Mouse (Mus musculus): ENCODE measurements around the gene Hoxa6. TPM values are rescaled to one million over a fixed set of nuclear protein-coding genes. Genes with fewer than 3 reads are reported as not detected.

Hoxa6 gene
- total RNA-seq, 2 experiments from 2014 or later, result not detected

DNA sequence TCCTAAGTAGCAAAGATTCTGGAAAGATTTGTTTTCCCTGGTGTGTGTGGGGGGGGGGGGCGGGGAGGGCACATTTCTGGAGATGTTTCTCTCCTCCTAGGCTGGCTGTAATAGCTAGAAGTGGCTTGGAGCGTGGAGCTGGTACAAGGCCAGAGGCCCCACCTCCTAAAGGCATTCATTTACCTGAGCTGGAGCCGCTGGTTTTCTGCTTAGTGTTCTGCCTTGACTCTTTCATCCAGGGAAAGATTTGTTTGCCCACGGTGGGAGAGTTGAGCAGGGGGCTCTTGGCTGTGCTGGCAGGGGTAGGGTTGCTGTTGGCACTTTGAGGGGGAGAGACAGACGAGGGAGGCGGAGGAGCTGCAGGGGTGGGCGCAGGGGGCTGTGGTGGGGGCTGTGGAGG is 36.6 kb downstream of the Hoxa6 start:
- intact Hi-C loops (cut with DNase I), result no loop called here
- DNase-seq (ENCODE audit: low spot score in 2 of 2), result no peak

DNA sequence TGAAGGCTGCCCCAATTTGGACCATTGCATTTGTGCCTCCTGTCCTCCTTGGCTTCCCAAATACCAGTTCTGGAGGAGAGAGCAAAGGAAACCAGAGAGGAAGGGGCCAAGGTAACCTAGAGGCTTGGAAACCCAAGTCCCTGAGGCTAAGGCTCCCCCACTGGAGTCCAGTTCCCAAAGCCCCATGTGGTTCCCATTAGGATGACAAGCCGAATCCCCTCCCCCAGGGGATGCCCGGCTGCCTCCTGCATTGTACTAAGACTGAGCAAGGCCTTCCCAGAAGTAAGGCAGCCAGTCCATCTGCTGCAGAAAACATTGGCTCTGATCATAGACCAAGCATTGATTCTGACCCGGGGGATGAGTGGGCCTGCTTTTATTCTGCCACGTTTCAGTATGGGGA is 37.2 kb downstream of the Hoxa6 start:
- DNase-seq (ENCODE audit: low spot score in 2 of 2), result no peak
- intact Hi-C loops (cut with DNase I), result no loop called here

DNA sequence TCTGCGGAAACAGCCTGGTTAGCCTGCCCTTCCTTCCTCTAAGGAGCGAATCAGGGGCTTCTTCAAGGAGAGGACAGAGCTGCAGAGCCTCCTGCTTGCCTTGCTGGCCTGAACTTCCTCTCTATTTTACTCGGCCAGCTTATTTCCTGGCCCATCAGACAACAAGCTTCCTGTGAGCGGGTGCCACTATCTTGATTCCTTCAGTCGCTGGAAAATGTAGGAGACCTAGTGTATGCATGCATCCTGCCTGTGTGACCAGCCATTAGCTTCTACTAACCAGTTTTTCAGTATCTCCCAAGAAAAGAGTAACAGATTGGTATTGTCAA is 37.7 kb downstream of the Hoxa6 start:
- no peak for DNase-seq (ENCODE audit: low spot score in 2 of 2)
- intact Hi-C loops (cut with DNase I), result no loop called here

- no peak for DNase-seq (ENCODE audit: low spot score in 2 of 2)
- intact Hi-C loops (cut with DNase I), result no loop called here
Measured at GRCm38 (mm10) chr6:52170166-52170897, 38.2 kb downstream of the Hoxa6 start.

DNA sequence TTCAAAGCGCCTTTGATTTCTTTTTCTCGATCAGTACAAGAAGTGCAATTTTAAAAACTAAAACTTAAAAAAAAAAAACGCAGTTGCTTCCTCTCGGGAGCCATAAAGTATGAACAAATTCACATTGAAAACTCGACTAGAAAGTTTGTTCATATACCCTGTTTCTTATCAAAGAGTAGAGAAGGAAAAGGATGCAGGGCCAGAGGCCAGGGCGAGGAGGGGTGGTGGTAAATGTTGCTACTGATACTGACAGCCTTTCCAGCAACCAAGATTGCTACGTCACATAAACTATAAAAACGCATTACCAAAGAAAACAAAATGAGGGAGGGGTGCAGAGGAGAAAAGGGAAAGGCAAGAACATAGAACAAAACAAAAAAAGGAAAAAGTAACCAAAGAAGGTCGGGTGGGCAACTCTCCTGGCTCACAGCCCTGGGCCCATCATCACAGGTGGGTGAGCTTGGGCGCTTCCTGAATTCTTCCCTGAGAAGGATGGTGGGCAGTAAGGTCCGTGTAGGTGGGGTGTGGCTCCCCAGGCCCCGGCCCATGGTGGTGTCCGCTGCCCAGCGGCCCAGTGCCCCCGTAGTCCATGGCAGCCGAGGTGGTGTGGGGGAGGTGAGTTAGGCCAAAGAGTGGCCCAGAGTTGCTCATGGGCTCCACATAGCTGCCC is 38.9 kb downstream of the Hoxa6 start:
- intact Hi-C loops (cut with DNase I), result no loop called here
- no peak for DNase-seq (ENCODE audit: low spot score in 2 of 2)

DNA sequence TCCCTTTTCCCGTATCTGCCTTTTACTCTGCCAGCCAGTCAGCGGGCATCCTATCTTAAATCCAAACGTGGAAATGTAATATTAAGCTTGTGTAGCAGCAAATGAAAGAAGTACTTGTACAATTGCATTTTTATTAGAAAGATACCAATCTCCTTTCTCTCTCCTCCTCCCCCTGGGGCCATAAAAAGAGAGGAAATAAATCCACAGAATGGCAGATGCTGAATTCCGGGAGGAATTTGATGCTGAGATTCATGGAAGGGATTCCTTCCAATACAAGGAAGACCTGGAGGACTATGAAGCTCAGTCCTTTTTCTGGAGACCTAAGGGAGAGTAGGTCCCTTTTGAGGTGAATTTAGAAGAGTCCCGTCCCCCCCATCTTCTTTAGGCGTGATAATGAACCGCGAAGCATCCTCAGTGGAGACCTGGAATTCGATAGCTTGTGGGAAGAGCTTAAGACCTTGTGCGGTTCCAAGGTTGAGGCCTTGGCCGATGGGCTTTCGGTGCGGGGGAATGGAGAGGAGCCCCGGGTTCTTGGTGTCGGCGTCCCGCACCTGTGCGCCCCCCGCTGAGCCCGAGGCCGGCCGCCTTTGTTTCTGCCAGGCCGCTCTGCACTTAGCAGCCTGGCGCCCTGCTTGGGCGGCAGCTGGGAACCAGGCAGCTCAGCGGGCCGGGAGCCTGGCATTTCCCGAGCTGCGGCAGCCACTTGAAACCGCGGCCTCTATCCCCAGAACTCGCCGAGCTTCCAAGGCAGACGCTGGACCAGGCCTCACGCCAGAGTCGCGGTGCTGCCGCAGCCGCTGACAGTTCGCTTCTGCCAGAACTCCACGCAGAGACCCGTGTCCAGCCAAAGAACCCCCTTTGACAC is 40.1 kb downstream of the Hoxa6 start:
- intact Hi-C loops (cut with DNase I), result no loop called here
- DNase-seq (ENCODE audit: low spot score in 2 of 2), result no peak

DNA sequence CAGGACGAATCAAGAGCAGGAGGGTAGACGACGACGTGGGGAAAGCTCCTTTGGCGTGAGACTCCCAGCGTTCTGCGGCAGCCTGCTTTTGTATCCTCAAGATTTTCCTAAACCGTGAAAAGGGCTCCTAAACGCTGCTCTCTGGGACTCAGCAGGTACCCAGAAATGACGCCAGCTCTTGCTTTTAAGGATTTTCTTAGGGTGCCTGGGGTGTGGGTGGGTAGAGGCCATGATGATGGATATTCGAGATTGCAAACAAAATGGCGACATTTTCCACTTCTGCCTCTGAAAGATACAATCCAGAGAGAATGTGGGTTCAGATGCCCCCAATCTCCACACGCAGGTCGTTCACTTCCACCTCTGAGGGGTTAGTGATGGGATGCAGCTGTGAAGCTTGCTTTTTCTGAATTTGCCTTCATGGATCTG is 40.8 kb downstream of the Hoxa6 start:
- DNase-seq (ENCODE audit: low spot score in 2 of 2), result no peak
- intact Hi-C loops (cut with DNase I), result no loop called here

GRCm38 (mm10) chr6:52167176-52167575 is 41.3 kb downstream of the Hoxa6 start:
- intact Hi-C loops (cut with DNase I), result no loop called here
- no peak for DNase-seq (ENCODE audit: low spot score in 2 of 2)

DNA sequence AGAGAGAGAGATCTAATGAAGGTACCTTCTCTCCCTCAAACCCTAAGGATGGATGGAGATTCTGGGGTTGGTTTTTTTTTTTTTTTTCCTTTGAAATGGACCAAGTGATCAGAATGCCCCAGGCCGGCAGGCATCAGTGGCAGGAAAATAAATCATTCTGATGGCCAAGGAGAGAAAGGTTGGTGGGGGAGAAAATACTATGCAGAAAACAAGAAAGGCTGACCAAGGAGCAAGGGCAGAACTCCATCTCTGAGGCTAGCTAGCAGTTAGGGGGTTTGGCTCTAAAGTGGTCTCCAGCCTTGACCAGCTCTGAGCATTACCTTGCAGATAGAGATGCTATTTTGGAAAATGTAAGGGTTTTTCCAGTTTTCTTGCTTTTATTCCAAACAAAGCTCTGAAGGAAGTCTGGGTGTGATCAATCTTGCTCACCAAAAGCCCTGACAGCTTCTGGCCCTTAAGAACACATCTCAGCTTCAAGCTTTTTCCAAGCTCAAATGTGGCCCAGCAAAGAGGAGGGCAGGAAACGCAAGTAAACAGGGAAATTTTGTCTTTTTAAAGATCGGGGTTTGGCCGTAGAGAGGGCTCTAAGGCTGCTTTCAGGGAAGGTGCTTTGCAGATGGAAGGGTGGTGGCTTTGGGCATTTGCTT is 42.0 kb downstream of the Hoxa6 start:
- DNase-seq (ENCODE audit: low spot score in 2 of 2), result no peak
- intact Hi-C loops (cut with DNase I), result no loop called here

DNA sequence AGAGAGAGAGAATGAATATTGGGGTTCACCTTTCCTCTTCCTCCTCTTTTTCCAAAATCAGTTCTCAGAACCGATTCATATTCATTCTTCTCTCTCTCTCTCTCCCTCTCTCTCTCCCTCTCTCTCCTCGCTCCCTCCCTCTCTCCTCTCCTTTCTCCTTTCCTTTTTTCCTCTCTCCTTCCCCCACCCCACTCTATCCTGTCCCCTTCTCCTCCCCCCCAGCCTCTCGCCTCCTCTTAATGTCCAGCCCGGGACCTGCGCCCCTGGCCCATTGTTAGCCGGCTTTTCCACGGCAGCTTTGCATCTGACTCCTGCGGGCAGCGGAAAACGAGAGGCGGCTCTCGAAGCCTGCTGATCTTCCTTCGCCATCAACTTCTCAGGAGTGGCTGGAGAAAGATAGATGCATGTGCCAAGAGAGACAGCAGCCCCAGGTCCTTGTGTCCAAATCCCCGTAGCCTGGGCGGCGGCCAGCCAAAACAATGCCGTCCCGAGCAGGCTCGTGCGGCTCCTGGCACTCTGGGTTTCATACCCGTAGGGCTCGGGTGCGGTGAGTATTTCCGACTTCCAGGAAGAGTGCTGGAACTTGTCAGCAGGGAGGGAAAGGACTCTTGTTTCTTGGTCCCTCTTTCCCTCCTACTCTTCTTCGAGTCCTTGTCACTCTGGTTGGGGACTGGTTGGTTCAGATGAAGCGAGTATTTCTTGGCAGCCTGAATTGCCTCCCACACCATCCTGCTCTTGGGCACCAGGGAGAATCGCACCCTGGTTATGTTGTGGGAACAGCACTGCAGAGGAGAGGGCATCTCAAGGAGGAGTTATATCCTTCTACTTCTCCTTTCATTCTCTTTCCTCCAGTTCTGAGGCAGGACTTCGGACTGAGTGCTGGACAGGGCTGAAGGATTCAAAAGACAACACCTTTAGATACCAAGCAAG is 42.8 kb downstream of the Hoxa6 start:
- intact Hi-C loops (cut with DNase I), result no loop called here

GRCm38 (mm10) chr6:52164626-52165440 is 43.7 kb downstream of the Hoxa6 start, which contains the start of gene Hoxa2:
Hoxa2 (minus strand) TSS chr6:52164831.
- DNase-seq (ENCODE audit: low spot score in 2 of 2), result no peak
- intact Hi-C loops (cut with DNase I), result loop anchor here (5.0 kb wide), 3 partner anchors 37 to 147 kb away; partner anchors contain the start of genes Evx1 and Hoxa5

More for the DNA sequence above, 42.8 kb downstream of the Hoxa6 start:
- no peak for DNase-seq (ENCODE audit: low spot score in 2 of 2)

DNA sequence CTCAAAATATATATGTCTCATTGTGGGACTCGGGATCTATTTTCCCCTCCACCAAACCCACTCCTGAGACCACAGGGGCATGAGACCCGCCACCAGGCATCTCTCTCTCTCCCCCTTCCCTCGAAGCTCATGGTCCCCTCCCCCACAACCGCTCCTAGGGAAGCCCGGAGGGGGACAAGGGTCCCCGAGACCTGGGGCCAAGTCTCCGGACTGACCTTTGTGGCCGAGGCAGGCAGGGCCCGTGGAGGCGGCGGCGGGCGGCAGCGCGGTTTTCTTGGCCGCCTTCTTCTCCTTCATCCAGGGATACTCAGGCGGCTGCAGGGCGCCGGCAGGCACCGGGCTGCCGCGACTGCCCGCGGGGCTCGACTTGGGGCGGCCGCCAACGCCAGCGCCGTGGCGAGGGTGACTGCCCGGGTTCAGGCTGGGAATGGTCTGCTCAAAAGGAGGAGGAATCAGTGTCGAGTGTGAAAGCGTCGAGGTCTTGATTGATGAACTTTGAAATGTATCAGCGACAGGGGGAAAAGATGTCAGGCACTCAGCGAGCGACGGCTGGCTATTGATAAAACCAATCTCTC is 44.4 kb downstream of the Hoxa6 start:
- intact Hi-C loops (cut with DNase I), result loop anchor here (5.0 kb wide), 3 partner anchors 38 to 148 kb away; partner anchors contain the start of genes Evx1 and Hoxa5

GRCm38 (mm10) chr6:52163366-52164031 is 45.0 kb downstream of the Hoxa6 start:
- intact Hi-C loops (cut with DNase I), result loop anchor here (5.0 kb wide), 3 partner anchors 39 to 149 kb away; partner anchors contain the start of genes Evx1 and Hoxa5
- DNase-seq (ENCODE audit: low spot score in 2 of 2), result no peak

More for the DNA sequence above, 44.4 kb downstream of the Hoxa6 start:
- no peak for DNase-seq (ENCODE audit: low spot score in 2 of 2)

DNA sequence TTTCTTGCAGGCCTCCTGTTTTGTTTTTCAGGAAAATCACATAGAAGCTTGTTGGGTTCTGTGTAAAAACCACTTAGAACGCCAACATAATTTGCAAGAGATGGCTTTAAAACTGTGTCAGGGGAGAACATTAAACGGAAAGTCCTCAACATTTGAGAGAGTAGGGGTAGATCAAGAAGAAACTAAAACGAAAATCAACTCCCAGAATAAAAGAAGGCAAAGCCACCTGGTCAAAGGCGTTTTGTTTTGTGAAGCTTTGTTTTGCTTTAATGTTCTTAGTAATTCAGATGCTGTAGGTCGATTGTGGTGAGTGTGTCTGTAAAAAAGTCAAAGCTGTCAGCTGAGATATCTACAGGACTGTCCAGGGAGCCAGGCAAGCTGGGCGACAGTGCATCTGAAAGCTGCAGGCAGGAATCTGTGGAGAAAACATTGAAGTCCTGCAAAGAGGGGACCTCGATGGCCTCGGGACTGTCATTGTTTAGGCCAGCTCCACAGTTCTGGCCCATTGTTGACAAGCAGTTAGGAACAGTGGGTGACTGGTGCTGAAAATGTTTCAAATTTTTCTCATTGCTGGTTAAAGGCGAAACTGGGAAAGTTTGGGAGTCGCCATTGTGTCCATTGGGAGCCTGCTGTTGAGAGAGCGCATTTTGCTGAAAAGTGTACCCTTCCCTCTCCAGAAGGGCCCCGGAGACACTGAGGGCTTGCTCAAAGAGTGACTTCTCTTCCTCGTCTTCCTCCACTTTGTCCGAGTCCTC is 45.7 kb downstream of the Hoxa6 start:
- no peak for DNase-seq (ENCODE audit: low spot score in 2 of 2)

DNA sequence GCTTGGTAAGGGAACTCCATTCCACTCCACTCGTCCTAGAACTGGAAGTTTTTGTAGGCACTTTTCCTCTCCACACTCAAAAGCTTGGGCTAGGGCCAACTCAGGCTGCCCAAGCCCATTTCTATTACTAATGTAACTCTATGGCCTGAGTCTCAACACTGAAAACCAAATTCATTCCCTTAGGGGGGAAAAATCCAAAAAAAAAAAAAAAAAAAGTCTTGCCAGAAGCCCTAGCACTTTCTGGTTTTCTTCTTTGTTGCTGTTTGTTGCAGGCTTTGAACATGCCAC is 46.5 kb downstream of the Hoxa6 start:
- DNase-seq (ENCODE audit: low spot score in 2 of 2), result no peak
- intact Hi-C loops (cut with DNase I), result loop anchor here (5.0 kb wide), 3 partner anchors 40 to 150 kb away; partner anchors contain the start of genes Evx1 and Hoxa5

More for the DNA sequence above, 45.7 kb downstream of the Hoxa6 start:
- intact Hi-C loops (cut with DNase I), result loop anchor here (5.0 kb wide), 3 partner anchors 40 to 150 kb away; partner anchors contain the start of genes Evx1 and Hoxa5

Measured in left cerebral cortex, postnatal 25 days (tissue).